Mouse (Mus musculus): ENCODE results near the gene Nol7.

The Nol7 gene

DNA sequence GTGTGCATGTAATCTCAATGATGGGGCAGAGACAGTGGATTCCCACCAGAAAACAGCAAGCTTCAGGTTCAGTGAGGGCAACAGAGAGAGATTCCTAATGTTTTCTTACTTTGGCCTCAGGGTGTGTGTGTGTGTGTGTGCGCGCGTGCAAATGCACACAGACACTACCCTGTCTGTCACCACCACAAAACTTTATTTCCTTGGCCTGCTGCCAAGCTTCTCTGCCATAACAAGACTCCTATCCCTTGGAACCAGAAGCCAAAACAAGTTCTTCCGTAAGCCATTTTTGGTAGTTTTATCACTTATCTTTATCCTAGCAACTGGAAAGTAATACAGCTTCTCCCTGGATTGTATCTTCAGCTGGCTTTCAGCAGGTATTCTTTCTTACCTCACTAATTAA lies 30.2 kb downstream of the Nol7 start:
- no peak for DNase-seq (ENCODE audit: low read depth, low spot score)

DNA sequence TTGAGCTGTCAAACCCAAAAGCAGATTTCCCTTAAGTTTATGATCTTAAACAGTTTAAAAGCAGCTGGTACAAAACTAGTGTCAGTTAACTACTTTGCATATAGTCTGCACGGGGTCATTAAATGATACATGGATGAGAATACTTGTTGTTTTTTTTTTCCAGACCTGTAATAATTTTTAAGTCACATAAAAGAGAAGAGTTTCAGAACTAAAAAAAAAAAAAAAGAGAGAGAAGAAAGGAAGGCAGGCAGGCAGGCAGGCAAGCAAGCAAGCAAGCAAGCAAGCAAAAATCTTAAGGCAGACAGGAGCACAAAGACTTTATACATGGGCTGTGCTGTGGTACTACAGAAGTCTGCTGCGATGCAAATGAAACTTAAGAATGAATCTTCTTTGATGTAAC lies 35.2 kb downstream of the Nol7 start:
- peak; percentile 58 for DNase-seq (ENCODE audit: low read depth, low spot score)

DNA sequence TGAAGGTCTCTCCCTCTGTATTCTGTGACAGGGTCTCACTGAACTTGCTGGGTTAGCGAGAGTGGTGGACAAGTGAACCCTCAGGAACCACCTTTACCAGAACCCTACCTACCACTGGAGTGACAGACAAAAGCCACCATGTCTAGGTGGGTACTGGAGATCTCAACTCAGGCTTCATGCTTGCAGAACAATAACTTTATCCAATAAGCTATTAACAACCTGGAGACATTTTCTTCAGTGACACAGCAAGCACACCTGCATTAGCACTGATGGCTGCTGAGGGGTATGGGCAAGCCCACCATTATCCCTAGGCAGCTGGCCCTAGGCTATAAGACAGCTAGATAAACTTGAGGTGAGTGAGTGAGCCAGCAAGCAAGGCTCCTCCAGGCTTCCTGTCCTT lies 42.2 kb downstream of the Nol7 start:
- no peak for DNase-seq (ENCODE audit: low read depth, low spot score)

DNA sequence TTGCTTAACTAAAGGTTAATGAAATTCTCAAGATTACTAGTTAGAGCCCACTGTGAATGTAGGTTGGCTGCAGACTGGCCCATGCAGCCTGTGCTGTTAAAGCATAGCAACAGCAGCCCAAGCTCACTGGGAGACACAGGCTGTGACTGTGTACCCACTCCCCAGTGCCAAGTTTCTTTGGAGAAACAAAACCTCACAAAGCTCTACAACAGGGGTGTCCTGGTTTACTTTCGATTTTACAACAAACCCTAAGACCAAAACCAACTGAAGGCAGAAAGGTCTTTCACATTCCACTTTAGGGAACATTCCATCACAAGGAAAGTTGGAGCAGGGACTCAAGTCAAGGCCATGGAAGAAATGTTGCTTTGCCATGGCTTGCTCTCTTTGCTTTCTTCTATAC lies 44.4 kb downstream of the Nol7 start:
- DNase-seq (ENCODE audit: low read depth, low spot score), result peak; percentile 19

DNA sequence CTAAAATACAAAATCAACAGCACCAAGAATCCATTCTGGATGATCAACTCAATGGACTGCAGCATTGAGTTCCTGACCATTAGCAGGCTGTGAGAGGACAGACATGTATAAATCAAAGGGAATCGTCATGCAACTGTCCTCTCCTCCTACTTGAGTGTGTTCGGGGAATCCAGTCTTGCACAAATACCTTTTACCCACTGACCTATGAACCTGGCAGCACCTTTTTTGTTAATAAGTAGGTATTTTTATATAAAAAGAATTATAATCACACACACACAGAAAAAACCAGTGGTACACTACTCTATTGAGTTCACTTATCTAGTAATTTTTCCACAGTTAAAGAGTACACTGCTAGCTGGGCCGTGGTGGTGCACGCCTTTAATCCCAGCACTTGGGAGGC lies 45.5 kb downstream of the Nol7 start:
- DNase-seq (ENCODE audit: low read depth, low spot score), result no peak

DNA sequence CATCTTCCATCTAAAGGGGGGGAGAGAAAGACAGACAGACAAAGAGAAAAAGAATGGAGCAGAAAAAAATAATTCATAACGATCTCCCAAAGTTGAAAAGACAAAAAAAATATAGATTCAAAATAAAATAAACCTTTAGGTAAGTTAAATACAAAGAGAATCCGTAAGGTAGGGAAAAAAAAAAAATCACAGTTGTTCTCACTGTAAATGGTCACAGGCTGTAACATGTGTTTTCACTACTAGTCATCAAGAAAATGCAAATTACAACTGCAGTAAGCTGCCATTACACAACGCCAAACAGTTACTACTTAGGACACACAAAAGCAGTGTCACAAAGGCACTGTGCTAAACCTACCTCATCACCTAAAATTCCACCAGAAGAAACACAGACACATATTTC lies 46.5 kb downstream of the Nol7 start:
- no peak for DNase-seq (ENCODE audit: low read depth, low spot score)

DNA sequence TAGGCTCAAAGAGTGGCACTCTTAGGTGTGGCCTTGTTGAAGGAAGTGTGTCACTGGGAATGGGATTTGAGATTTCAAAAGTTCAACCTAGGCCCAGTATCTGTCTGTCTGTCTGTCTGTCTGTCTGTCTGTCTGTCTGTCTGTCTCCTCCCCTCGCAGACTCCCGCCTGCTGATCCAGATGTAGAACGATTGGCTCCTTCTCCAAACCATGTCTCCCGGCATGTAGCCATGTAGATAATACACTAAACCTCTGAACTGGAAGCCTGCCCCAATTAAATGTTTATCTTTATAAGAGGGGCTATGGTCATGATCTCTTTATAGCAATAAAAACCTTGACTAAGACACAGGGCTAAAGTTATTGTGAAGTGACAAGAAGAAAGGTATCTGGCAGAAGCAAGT lies 47.6 kb downstream of the Nol7 start:
- DNase-seq (ENCODE audit: low read depth, low spot score), result no peak

DNA sequence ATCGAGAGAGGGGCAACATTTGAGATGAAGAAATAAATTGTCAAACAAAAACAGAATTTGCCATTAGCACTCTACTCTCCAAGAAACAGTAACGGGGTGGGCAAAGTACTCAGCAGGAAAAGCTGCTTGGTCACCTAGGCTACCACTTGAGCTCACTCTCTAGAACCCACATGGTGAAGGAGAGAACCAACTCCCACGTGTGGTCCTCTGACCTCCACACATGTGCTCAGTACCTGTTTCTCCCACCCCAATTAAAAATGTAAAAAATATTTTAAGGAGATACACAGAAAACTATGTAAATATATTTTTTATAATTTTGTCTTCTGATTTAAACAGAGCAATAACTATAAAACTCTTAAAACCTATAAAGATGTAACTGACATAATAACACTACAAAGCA lies 49.5 kb downstream of the Nol7 start:
- no peak for DNase-seq (ENCODE audit: low read depth, low spot score)

DNA sequence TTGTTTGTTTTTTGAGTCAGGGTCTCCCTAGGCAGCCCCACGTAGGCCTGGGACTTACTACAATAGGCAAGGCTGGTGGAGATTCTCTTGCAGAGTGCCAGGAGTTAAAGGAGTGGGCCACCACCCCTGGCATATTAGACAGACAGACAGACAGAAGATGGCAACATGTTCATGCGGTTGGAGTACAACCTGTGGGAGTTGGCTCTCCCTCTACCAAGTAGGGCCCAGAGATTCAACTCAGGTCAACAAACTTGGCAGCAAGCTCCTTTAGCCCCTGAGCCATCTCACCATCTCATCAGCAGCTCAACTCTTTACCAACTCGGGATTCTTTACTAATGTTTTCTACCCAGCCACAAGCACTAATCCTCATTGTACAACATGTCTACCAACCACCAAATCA lies 52.5 kb downstream of the Nol7 start:
- DNase-seq (ENCODE audit: low read depth, low spot score), result no peak

DNA sequence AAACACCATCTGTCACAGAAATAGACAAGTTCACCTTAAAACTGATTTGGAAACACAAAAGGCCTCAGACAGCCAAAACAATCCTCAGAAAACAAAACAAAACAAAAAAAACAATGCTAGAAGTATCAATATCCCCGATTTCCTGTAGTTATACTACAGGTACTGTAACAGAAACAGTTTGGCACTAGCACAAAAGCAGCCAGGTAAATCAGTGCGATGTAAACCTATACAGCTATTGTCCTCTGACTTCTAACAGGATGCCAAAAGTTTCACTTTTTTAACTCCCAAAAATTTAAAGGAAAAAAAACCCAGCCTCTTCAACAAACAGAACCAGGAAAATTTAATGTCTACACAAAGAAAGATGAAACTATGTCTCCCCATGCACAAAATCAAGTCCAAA lies 54.0 kb downstream of the Nol7 start:
- no peak for DNase-seq (ENCODE audit: low read depth, low spot score)

DNA sequence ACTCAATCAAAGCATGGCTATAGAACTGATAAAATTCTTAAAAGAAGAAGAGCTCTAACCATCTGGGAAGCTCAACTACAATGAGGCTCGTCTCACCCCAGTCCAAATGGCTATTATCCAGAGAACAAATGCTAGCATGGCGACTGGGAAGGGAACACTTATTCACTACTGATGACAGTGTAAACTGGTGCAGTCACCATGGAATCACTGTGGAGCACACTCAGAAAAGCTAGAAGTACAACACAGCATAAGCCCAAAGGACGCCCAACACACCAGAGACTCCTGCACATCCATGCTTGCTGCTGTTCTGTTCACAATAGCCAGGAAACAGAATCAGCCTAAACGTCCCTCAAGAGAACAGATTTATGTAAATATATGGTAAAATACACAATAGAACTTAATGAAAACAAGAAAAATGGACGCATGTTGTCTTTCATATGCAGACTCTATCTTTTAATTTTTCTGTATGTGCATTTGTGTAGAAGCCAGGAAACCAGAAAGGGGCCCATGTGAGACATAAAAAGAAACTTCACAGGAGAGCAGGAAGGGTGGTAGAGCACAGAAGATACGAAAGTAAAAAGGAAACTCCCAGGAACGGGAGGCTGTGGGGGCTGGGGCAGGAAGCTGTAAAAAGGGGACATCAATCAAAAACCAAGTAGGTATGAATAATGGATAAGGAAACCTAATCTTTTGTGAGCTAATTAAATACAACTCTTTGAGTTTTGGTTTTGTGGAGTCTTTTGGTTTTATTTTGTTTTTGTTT lies 54.8 kb downstream of the Nol7 start:
- DNase-seq (ENCODE audit: low read depth, low spot score), result no peak

DNA sequence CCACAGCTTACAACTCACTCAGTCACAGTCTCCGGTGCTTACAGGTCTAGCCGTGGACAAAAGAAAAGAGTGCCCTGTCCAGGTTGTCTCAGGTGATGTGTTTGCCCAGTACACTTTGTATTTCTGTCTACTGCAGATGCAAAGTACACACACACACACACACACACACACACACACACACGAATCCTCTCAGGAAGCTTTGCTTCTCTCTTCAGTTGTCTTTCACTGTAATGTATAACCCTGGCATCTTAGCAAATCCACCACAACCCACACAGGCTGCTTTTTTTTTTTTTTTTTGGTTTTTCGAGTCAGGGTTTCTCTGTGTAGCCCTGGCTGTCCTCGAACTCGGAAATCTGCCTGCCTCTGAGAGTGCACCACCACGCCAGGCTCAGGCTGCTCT lies 56.2 kb downstream of the Nol7 start:
- no peak for DNase-seq (ENCODE audit: low read depth, low spot score)

Measured in A20 (cell line).